Mouse (Mus musculus) heart, postnatal 4 days (tissue): ENCODE measurements around the gene Mpv17l. TPM values are rescaled to one million over a fixed set of nuclear protein-coding genes. Genes with fewer than 3 reads are reported as not detected.

Source experiments
- total RNA-seq, 2 experiments: library from RNA; stranded (reverse); gene quantifications; 2 replicates each; pipeline ENCODE4 v1.2.3; 2021

Gene Mpv17l
- total RNA-seq, 2 experiments from 2014 or later, result 1.3 to 2.1 TPM

Other genes starting within 250 kb of the Mpv17l start
- gene Parn, start 235.0 kb upstream of the Mpv17l start, total RNA-seq, result 10 to 100 TPM; 19.3 to 21.2 TPM
- gene Bfar, start 231.3 kb upstream of the Mpv17l start, total RNA-seq, result 10 to 100 TPM; 30.7 to 32.3 TPM
- 1 to 10 TPM; 2.3 to 2.5 TPM for gene 3110001I22Rik, start 231.2 kb upstream of the Mpv17l start, total RNA-seq
- not detected for gene Pla2g10, start 172.2 kb upstream of the Mpv17l start, total RNA-seq
- 10 to 100 TPM; 46.7 to 49.4 TPM for gene Rrn3, start 122.5 kb upstream of the Mpv17l start, total RNA-seq
- gene Ntan1, start 84.3 kb upstream of the Mpv17l start, total RNA-seq, result 10 to 100 TPM; 74.8 to 76.1 TPM
- 10 to 100 TPM; 87.8 to 88.9 TPM for gene Pdxdc1, start within 50 bp of the Mpv17l start, total RNA-seq
- under 1 TPM in 1 of 2 experiments, not detected in 1; 0.18 TPM for gene 2900011O08Rik, start 83.4 kb downstream of the Mpv17l start, total RNA-seq
- not detected for gene Ifitm7, start 83.7 kb downstream of the Mpv17l start, total RNA-seq